Mouse (Mus musculus) heart, adult 8-10 months (tissue): ENCODE results near the gene Tbkbp1. TPM values are rescaled to one million over a fixed set of nuclear protein-coding genes. Genes with fewer than 3 reads are reported as not detected.
"Not testable (repeated sequence)": the region's sequence is repeated elsewhere in the genome, so short reads cannot be mapped to it uniquely, and the experiment has no call there.

Source experiments
- DNase-seq: peaks from one replicate; pipeline ENCODE4 v3.0.0; 2022; ENCODE audit warnings: low spot score
- total RNA-seq, 4 experiments: library from RNA; stranded (reverse); gene quantifications; 2 replicates each; pipeline ENCODE4 v1.2.4; 2022

The Tbkbp1 gene
- total RNA-seq = 10 to 100 TPM; 12.2 to 14.9 (median 13.9) TPM

DNA sequence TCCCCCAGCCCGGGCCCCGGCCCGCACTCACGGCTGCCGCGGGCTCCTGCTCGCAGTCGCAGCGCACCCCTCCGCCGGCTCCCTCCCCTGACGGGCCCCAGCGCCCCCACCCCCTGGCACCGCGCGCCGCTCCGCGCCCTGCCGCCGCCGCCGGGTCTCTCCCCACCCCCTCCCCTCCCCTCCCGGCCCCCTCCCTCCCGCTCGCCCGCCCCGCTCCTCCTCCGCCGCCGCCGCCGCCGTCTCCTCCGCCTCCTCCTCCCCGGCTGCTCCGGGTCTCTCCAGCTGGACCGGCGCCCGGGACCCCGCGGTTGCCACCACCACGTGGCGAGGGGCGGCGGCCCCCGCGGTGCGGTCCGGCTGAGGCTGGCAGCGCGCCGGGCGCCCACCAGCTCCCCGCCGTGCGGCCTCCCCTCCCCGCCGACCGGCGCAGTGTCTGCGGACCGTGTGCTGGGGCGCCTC lies at the start of gene Tbkbp1:
Gene Tbkbp1, minus strand, starts transcription at position 153 of the 459 bp plus-strand sequence.
- DNase-seq = no peak

- no peak for DNase-seq
Measured at GRCm38 (mm10) chr11:97199519-97199918, 48.2 kb upstream of the Tbkbp1 start.

DNA sequence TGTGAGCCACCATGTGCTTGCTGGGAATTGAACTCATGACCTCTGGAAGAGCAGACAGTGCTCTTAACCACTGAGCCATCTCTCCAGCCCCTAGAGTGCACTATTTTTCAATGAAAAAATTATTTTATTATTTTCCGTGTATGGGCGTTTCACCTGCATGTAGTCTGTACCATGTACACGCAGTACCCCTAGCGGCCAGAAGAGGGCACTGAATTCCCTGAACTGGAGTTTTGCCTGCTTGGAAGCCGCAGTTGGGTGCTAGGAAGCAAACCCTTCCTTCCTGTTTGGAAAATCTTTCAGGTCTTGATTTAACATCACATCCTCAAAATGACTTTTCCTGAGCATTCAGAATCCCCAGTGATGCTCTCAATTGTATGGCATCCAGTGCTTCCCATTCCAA lies 47.3 kb upstream of the Tbkbp1 start:
- DNase-seq = peak; percentile 40

DNA sequence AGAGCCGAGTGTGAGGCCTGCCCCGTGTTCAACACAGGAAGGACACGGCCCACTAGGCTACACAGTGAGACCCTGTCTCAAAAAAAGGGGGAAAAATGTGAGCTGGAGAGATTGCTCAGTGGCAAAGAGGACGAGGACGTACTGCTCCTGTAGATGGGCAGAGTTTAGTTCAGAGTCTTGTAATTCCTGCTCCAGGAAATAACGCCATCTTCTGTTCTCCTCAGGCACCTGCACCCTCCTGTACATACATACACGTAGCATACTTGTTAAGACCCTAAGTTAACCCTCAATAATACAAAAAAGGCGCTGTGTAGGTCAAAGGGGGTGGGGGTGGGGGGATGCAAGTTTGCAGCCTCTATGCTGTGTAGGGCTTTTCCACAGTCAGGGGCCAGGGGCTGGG lies 45.7 kb upstream of the Tbkbp1 start:
- DNase-seq = no peak

GRCm38 (mm10) chr11:97196541-97196940 lies 45.2 kb upstream of the Tbkbp1 start:
- no peak for DNase-seq

GRCm38 (mm10) chr11:97192621-97192951 lies 41.3 kb upstream of the Tbkbp1 start:
- no peak for DNase-seq

GRCm38 (mm10) chr11:97191915-97192620 lies 40.8 kb upstream of the Tbkbp1 start:
- DNase-seq = no peak

DNA sequence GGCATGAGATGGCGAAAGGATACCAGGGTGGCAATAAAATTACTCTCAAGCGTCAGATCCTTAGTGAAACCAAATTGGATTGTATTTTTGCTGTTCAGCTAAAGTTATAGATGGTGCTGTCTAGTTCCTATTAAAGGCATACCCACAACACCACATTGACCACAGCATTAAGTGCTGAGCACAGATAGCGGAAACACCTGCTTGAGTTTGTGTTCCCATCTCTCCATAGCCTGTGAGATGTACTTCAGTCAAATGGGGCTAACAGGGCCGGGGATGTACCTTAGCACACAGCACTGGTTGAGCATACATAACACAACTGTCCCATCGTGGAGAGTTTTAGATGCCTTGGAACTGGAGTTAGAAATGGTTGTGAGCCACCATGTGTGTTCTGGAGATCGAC lies 39.7 kb upstream of the Tbkbp1 start:
- peak; percentile 23 for DNase-seq

- DNase-seq = not testable (repeated sequence)
Measured at GRCm38 (mm10) chr11:97189645-97190044, 38.4 kb upstream of the Tbkbp1 start.

GRCm38 (mm10) chr11:97189231-97189630 lies 37.9 kb upstream of the Tbkbp1 start:
- no peak for DNase-seq

GRCm38 (mm10) chr11:97188643-97188955 lies 37.3 kb upstream of the Tbkbp1 start:
- no peak for DNase-seq

GRCm38 (mm10) chr11:97187764-97188642 lies 36.7 kb upstream of the Tbkbp1 start, which contains the start of gene Kpnb1:
TSS of gene Kpnb1 (minus strand) at chr11:97187881.
- DNase-seq = peak; percentile 98

GRCm38 (mm10) chr11:97186947-97187763 lies 35.9 kb upstream of the Tbkbp1 start:
- DNase-seq = peak; percentile 97

DNA sequence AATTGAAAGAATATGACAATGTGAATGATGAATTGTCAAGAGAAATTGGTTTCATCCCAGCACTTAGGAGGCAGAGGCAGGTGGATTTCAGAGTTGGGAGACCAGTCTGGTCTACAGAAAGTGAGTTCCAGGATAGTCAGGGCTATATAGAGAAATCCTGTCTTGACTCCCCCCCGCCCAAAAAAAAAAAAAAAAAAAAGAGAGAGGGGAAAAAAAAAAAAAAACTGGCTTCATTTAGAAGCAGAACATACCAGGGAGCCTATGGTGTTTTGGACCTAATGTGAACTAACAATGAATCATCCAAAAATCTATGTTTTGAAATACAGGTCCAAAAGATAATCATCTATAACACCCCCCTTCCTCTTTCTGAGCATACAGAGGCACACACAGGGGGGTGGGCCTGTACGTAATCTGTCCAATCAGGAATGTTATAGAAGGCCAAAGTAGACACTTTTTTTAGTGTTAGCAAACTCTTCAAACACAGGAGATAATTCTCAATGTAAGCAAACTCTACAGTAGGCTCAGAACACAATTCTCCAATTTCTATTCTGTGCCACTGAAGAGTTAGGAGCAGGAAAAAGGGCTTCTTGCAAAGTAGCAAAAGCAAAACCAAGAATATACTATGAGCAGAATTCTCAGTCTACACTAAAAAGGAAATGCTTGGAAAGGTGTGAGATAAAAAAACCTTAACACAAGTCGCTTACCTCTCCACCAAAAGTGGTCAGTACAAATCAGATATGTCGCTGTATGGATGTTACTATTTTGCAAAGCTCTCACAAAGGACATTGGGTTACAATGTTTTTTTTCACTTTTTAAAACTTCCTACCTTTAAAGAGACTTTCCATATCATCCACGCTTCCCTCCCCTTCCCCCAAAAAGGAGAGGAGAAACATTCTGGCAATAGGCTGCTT lies 34.7 kb upstream of the Tbkbp1 start:
- no peak for DNase-seq

- no peak for DNase-seq
Measured at GRCm38 (mm10) chr11:97184875-97185274, 33.6 kb upstream of the Tbkbp1 start.

- no peak for DNase-seq
Measured at GRCm38 (mm10) chr11:97182446-97182845, 31.2 kb upstream of the Tbkbp1 start.

DNA sequence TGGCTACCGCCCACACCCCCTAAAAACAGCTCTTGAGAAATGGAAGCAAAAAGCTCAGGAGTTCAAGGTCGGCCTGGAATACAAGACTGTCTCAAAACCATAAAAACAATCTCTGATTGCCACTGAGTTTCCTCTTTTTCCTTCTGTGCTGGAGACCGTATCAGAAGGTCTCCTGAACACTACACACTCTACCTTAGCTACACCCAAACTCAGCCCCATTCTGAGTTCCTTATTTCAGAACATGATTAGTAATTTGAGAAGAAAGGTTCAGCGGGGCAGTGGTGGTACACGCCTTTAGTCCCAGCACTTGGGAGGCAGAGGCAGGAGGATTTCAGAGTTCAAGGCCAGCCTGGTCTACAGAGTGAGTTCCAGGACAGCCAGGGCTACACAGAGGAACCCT lies 29.8 kb upstream of the Tbkbp1 start:
- no peak for DNase-seq

DNA sequence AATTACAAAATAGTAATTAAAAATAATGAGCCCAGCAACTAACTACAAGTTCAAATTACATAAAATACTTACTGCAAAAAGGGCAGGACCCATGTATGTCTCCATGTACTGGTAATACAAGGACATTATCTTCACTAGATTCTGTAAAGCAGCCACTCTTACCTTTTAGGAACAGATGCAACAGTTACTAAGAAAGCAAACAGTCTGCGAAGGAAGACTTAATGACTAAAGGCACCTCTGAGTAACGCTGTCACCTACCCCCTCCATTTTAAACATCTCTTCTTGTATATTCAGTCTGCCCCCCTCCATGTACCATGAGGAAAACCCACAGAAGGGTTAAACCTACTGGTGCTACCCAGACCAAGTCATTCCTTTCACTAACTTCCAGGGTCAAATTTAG lies 26.9 kb upstream of the Tbkbp1 start:
- no peak for DNase-seq

DNA sequence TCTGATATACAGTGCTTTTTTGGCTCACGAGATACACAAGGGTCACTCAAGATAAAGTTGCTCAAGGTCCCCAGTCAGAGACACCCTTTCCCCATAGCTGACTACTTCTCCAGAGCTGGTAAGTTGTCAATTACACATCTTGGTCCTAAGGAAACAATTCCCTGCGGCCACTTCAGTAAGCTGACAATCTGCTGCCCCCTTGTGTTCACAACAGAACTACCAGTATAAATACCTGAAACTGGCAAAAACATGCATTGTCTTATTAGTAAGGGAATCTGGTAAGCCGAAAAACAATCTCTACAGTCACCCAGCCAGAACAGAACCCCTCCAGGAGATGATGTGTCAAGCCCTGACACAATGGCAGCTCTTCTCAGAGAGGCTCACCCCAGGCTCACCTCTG lies 25.6 kb upstream of the Tbkbp1 start:
- DNase-seq = peak; percentile 36

DNA sequence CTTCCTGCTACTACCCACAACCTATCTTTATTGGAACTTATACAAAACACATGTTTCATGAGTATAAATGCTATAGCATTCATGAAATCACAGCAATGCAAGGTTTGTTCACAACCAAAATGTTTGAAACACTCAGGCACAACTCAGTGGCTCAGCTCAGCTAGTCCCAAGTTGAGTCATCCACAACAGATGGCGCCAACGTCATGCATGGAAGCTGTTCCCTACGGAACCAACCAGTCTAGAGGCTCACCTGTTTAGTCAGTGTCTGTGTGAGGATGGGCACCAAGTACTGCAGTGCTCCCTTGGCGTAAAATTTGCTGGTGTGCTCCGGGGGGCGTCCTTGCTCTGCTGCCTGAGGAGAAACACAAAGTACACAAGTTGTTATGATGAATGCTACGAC lies 24.2 kb upstream of the Tbkbp1 start:
- DNase-seq = no peak

DNA sequence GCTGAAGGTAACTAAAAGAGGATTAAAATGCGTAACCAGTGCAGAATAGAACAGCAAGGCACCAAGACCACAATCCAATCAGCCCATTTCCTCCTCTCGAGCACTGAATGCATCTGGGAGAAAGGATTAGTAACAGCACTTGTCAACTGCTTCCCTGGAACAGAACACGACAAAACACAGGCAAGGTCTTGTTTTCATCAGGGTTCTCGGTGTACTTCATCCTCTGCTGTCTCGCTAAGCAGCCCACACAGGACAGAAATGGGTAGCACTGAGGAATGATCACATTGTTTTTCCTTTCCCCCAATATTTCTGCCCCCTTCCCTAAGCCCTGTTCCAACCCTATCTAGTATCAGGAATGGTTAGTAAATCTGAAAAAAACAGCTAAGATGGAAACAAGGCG lies 9.0 kb upstream of the Tbkbp1 start:
- DNase-seq = no peak
